Mouse (Mus musculus): Measurements from ENCODE around the gene Unc5a. TPM values are rescaled to one million over a fixed set of nuclear protein-coding genes. Genes with fewer than 3 reads are reported as not detected.

Unc5a gene
- polyA plus RNA-seq, 1 experiment = 29.7 TPM

DNA sequence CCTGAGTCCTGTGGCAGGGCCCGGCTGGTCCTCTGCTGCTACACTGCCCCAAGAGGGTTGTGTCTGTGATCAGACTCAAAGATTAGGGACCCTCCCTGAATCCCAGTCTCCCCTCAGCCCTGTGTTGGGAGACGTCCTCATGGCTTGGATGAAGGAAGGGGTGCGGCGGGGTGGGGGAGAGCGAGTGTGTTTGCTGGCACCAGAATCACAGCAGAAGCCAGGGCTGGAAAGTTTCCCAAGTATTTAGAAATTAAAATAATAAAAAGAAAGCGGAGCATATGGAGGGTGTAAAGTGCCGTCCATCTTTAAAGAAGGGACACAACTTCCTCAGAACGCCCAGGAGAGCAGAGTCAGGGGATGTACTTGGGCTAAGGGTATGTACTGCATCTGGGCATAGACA is 14.3 kb upstream of the Unc5a start:
- TF ChIP-seq POLR2A (IDR thresholded peaks at IDR 0.05; ENCODE audit: borderline replicate concordance, extremely low read depth, insufficient read depth, insufficient read length, poor library complexity, severe bottlenecking) = no peak
- no peak for TF ChIP-seq CTCF (IDR thresholded peaks at IDR 0.05; ENCODE audit: borderline replicate concordance, extremely low read depth, insufficient read depth, insufficient read length)
- DNase-seq (ENCODE audit: low read depth) = peak; percentile 71

DNA sequence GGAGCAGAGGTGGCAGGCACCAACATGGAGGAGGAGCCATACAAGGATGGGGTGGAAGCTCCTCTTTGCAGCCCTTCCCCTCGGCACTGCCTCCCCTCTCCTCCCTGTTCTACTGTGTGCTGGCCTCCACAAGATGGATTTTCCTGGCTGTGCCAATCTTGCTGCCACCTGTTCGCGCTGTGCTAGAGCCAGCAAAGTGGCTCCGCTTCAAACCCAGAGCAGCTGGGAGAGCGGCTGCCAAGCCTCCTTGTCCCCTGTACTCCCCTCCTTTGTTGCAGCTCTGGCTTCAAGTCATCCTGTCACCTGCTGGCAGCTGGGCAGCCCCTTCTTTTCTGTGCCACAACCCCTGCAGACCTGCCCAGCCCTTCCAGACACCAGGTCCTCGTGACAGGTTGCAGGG is 13.0 kb upstream of the Unc5a start:
- TF ChIP-seq CTCF (IDR thresholded peaks at IDR 0.05; ENCODE audit: borderline replicate concordance, extremely low read depth, insufficient read depth, insufficient read length) = no peak
- no peak for TF ChIP-seq POLR2A (IDR thresholded peaks at IDR 0.05; ENCODE audit: borderline replicate concordance, extremely low read depth, insufficient read depth, insufficient read length, poor library complexity, severe bottlenecking)
- peak; percentile 93 for DNase-seq (ENCODE audit: low read depth)

- no peak for DNase-seq (ENCODE audit: low read depth)
- TF ChIP-seq POLR2A (IDR thresholded peaks at IDR 0.05; ENCODE audit: borderline replicate concordance, extremely low read depth, insufficient read depth, insufficient read length, poor library complexity, severe bottlenecking) (no peak), CTCF (IDR thresholded peaks at IDR 0.05; ENCODE audit: borderline replicate concordance, extremely low read depth, insufficient read depth, insufficient read length) (no peak)
These were observed 11.3 kb upstream of the Unc5a start for GRCm38 (mm10) chr13:54937885-54938284.

- no peak for DNase-seq (ENCODE audit: low read depth)
- TF ChIP-seq CTCF (IDR thresholded peaks at IDR 0.05; ENCODE audit: borderline replicate concordance, extremely low read depth, insufficient read depth, insufficient read length) = no peak
- TF ChIP-seq POLR2A (IDR thresholded peaks at IDR 0.05; ENCODE audit: borderline replicate concordance, extremely low read depth, insufficient read depth, insufficient read length, poor library complexity, severe bottlenecking) = no peak
These were observed 10.7 kb upstream of the Unc5a start for GRCm38 (mm10) chr13:54938493-54938892.

- DNase-seq (ENCODE audit: low read depth) = peak; percentile 86
- TF ChIP-seq POLR2A (IDR thresholded peaks at IDR 0.05; ENCODE audit: borderline replicate concordance, extremely low read depth, insufficient read depth, insufficient read length, poor library complexity, severe bottlenecking) (no peak), CTCF (IDR thresholded peaks at IDR 0.05; ENCODE audit: borderline replicate concordance, extremely low read depth, insufficient read depth, insufficient read length) (no peak)
These were observed 4.6 kb upstream of the Unc5a start for GRCm38 (mm10) chr13:54944411-54945157.

GRCm38 (mm10) chr13:54945332-54945731 is 3.9 kb upstream of the Unc5a start:
- no peak for DNase-seq (ENCODE audit: low read depth)
- TF ChIP-seq CTCF (IDR thresholded peaks at IDR 0.05; ENCODE audit: borderline replicate concordance, extremely low read depth, insufficient read depth, insufficient read length) = no peak
- TF ChIP-seq POLR2A (IDR thresholded peaks at IDR 0.05; ENCODE audit: borderline replicate concordance, extremely low read depth, insufficient read depth, insufficient read length, poor library complexity, severe bottlenecking) = no peak

DNA sequence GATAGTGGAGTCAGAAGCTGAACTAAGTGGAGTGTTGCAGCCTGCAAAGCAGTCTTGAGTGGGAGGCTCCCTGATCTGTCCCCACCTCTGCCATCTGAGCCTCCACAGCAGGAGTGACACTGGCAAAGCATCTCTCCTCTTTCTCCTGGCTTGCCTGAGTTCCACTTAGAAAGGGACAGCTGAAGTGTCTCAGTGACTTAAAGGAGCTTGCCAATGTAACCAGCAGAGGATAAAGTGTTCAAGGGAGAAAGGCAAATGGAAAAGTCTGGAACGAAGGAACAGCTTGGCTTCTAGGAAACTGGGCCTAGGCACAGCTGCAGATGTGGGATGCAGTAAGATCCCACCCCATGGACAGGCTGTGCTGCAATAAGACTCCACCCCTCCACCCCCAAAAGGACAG is 2.8 kb upstream of the Unc5a start:
- no peak for DNase-seq (ENCODE audit: low read depth)
- TF ChIP-seq POLR2A (IDR thresholded peaks at IDR 0.05; ENCODE audit: borderline replicate concordance, extremely low read depth, insufficient read depth, insufficient read length, poor library complexity, severe bottlenecking) (no peak), CTCF (IDR thresholded peaks at IDR 0.05; ENCODE audit: borderline replicate concordance, extremely low read depth, insufficient read depth, insufficient read length) (no peak)

- DNase-seq (ENCODE audit: low read depth) = peak; percentile 72
- no peak for TF ChIP-seq POLR2A (IDR thresholded peaks at IDR 0.05; ENCODE audit: borderline replicate concordance, extremely low read depth, insufficient read depth, insufficient read length, poor library complexity, severe bottlenecking)
- TF ChIP-seq CTCF (IDR thresholded peaks at IDR 0.05; ENCODE audit: borderline replicate concordance, extremely low read depth, insufficient read depth, insufficient read length) = no peak
These were observed 381 bp downstream of the Unc5a start for GRCm38 (mm10) chr13:54949592-54949991.

DNA sequence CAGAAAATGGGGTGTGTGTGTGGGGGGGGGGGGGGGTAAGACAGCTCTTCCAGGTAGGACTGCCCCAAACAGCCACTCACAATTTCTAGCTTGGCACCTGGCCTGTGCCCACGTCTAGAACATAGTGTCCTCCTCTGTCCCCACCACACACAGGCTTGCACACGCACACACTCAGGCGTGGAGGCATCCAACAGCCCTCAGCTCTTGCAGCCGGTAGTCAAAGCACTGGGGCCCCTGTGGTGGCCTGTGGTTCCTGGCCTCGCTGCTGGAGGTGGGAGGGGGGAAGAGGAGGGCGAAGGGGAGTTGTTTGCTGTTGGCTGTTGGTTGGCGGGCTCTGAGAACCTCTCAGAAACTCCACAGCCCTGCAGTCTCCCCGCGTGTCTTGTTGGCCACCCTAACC is 920 bp downstream of the Unc5a start:
- TF ChIP-seq POLR2A (IDR thresholded peaks at IDR 0.05; ENCODE audit: borderline replicate concordance, extremely low read depth, insufficient read depth, insufficient read length, poor library complexity, severe bottlenecking) (no peak), CTCF (IDR thresholded peaks at IDR 0.05; ENCODE audit: borderline replicate concordance, extremely low read depth, insufficient read depth, insufficient read length) (no peak)
- no peak for DNase-seq (ENCODE audit: low read depth)

- DNase-seq (ENCODE audit: low read depth) = no peak
- TF ChIP-seq CTCF (IDR thresholded peaks at IDR 0.05; ENCODE audit: borderline replicate concordance, extremely low read depth, insufficient read depth, insufficient read length) (peak; percentile 13; the same call in 1 of the 2 replicates), POLR2A (IDR thresholded peaks at IDR 0.05; ENCODE audit: borderline replicate concordance, extremely low read depth, insufficient read depth, insufficient read length, poor library complexity, severe bottlenecking) (no peak)
These were observed 2.0 kb downstream of the Unc5a start for GRCm38 (mm10) chr13:54951166-54951565.

DNA sequence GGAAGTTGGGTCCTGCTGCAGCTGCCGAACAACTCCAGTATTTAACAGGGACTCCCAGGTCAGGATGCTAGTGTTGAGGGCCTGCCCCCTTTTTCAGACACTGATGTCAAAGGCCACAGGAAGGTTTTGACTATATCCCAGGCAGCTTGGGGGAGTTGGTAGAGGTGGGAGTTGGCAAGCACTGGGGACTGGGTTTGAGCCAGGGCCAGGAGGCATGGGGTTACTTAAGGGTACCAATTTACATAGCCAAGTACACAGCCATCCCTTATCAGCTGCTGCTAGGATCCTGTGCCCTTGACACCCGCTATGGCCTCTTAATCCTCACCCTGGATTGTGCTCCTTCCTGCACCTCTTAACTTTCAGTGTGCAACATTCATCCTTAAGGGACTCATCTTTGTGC is 5.5 kb downstream of the Unc5a start:
- TF ChIP-seq POLR2A (IDR thresholded peaks at IDR 0.05; ENCODE audit: borderline replicate concordance, extremely low read depth, insufficient read depth, insufficient read length, poor library complexity, severe bottlenecking) = no peak
- no peak for TF ChIP-seq CTCF (IDR thresholded peaks at IDR 0.05; ENCODE audit: borderline replicate concordance, extremely low read depth, insufficient read depth, insufficient read length)
- DNase-seq (ENCODE audit: low read depth) = no peak

Measured in brain, embryonic 14.5 days (tissue).